Mouse (Mus musculus) embryo, embryonic 9.5 days (tissue): ENCODE data around the gene Samd13.

ENCODE experiments used
- DNase-seq: peaks from one replicate; pipeline ENCODE4 v3.0.0-alpha.2; 2017; ENCODE audit errors: extremely low spot score

The Samd13 gene

DNA sequence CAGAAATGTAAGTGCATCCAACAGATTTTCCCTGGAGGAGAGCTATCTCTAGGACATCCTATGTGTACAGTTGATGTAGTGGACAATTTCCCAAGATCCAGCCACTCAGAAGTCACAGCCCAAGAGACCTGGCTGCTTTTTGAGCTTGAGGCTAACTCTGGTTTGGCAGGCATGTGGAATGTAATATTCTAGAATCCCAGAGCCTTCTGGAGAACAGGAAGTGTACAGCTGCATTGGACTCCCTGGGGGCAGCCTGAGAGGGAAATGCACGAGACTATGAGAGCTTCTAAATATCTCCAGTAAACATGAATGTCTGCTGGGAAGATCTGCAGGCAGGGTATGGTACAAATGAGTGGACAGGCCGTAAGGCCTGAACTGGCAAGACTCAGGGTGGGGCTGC, 14.3 kb downstream of the Samd13 start:
- DNase-seq: no peak

GRCm38 (mm10) chr3:146661907-146662306, 23.5 kb downstream of the Samd13 start:
- DNase-seq: no peak

DNA sequence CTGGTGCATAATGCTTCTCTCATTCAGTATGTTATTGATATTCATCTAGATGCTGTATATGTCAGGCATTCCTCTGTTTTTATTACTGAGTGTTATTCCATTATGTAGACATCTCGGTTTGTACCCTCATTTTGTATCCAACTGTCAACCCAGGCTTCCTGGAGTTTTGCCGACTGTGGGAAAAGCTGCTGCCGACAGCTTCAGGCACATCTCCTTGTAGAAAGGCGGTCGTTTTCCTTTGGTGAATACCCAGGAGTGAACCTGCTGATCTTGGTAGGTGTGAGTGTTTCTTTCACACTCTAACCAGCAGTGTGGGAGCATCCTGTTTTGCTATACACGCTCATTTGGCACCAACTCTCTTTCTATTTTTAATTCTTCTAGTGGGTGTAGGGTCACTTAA, 24.4 kb downstream of the Samd13 start:
- DNase-seq: no peak

GRCm38 (mm10) chr3:146659321-146659720, 26.1 kb downstream of the Samd13 start:
- DNase-seq: no peak

DNA sequence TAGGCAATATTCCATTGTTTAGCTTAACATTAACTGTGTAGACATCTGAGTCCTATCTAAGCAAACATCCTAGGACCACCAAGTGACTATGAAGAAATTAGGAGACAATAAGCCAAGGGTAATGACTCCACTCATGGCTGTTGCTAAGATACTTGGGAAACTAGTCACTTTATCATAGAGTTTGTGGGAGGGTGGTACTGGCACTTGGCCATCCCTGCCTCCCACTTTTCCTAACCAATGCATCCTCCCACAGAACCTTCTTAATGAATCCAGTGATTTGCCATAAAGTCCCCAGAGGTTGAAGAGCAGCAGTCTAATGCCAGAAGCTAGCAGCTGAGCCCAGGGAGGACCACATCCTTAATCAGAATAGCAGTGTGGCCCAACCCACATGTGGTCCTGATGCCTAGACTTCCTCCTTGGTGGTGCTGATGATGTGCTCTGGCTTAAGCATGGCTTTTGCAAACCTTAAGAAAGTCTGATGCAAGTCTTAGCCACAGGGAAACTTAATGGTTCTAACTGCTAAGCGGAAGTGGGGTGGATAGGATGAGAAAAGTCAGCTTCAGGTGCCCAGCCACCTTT, 27.2 kb downstream of the Samd13 start:
- no peak for DNase-seq

DNA sequence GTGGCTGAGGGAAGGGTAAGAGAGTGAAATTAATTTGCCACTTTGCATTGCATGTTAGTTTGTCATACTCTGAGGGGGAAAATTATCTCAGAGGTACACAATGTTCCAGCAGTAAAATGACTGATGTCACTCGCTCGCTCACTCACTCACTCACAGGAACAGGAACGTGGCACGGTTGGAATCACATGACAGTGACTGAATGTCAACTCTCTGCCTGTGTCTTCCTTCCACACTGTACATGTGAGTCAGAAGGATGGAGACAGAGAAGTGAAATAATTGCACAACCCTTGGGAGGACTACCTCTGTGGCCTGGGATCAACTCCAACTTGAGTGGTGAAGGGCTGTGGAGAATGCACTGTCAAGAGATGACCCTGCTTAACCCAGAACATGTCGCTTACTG, 28.0 kb downstream of the Samd13 start:
- no peak for DNase-seq

- no peak for DNase-seq
These were observed 30.2 kb downstream of the Samd13 start for GRCm38 (mm10) chr3:146655111-146655577.

DNA sequence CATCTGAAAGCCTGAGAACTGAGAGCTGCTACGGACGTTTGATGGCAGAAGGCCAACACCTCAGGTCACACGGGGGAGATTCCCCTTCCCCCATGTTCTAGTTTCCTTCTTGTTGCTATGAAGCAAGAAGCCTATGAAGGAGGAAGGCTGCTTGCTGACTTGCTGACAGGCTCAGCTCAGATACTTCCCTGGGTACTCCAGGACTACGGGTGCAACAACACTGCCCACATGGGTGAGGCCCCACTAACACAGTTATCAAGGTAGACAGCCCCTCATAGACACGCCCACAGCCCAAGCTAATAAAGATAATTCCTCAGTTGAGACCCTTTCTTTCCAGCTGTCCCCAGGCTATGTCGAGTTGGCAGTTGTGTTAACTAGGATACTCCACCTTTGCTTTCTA, 31.7 kb downstream of the Samd13 start:
- no peak for DNase-seq

DNA sequence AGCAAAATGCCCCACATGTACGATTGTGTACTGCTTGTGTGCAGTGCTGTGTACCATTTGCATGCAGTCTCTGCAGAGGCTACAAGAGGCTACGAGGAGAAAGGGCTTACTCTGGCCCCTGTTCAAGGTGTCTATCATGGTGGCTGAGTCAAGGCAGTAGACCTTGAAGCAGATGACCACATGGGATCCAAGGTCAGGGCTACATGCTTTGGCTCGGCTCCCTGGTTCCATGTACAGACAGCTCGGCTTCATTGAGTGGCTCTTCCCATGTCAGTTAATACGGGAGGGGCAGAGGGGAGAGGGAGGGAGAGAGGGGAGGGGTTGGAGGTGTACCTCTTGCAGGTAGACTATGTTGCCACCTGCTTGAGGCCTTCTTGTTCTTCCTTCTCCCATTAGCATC, 33.0 kb downstream of the Samd13 start:
- no peak for DNase-seq

DNA sequence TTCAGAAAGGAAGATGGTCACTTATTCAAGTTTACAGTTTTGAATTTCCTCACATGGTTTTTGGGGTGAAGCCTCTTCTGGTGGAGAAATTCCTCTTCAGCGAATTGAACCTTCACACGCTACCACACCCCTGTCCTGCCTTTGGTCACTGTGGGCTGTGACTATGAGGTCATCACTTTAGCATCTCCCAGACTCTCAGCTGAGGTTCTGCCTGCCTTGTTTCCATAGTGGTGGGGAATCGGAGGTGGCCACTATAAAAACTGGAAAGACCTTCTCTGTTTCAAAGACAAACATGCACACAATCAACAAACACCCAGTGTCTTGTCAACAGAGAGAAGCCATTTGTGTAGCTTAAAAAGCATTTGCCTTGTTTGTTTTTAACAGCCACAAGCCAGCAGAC, 34.2 kb downstream of the Samd13 start, which contains the start of gene 4930503B20Rik:
Gene 4930503B20Rik, minus strand, starts transcription at position 101 of the 400 bp plus-strand sequence.
- no peak for DNase-seq

DNA sequence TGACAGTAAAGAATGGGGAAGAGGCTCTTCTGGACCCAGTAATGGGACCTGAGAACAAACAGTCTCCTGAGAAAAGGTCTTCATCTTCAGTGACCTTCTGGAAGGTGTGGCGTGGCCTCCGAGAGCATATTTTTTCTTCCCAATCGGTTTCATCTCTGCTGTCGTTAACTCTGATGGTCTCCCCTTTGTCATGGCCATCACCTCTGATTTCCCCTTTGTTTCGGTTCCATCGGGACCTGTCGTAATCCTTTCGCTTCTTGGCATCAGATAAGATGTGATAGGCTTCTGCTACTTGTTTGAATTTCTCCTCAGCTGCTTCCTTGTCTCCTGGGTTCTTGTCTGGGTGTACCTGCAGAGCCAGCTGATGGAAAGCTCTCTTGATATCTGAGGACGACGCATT, 34.7 kb downstream of the Samd13 start:
- DNase-seq: no peak

DNA sequence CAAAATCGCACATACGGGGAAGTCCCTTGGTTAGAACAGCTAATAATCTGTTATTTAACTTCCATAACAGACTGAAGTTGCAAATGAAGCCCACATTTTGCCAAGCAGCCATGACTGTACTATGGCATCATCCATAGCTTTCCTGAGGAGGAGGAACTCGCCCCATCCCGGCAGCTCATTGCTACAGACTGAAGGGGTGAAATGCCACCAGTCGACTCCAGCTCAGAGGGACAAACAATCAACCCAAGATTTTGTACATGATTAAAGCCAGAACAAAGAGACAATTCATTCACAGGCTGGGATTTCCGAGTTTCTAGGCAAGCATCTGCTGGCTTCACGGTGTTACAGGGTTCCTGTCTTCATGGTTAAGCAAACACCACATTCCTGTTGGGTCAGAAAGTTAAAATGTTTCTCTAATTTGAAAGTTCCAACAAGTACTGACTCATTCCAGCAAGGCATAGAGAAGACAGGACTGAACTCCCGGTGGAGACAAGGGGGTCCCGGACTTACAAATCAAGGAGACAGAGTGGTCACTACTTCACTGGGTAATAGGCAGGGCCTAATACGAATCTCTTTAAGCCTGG, 36.0 kb downstream of the Samd13 start:
- no peak for DNase-seq

DNA sequence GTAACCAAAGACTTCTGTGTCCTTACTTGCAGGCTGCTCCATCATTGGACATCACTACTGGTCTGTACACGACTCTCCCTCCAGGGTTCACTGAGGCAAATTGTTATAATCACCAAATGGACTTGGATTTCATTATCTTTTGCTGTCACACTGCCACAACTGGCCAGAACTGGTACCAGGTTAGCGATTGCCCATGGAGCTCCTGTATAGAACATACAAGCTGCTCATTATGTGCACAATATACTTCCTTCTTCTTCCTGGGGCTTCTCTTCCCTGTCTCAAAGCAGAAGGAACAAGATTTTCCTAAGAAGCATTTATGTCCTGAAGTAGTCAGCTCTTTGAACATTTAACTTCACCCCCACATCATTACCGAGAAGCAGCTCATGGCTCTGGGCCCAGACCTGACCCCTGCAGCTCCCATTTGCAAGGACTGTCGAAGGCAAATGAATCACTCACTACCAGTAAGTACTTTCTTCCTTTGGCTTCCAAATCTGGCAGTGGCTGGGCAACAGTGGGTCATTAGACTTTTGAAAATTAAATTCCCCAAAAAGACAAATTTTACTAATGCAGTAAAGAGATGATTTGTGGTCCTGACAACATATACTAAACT, 43.5 kb downstream of the Samd13 start:
- no peak for DNase-seq

DNA sequence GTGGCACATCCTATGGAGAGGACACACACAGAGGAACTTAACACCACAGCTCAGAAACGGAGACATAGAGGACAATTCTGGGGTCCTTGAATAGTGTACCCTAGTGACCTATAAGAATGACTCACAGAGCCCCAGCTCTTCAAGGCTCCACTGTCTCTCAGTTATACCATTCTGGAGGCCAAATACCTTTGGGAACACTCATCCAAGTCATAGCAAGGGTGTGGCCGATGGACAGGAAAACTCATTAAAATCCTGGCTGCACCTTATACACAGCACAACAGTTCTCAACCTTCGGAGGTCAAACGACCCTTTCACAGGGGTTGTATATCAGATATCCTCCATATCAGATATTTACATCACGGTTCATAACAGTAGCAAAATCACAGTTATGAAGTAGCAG, 52.9 kb downstream of the Samd13 start:
- DNase-seq: no peak

GRCm38 (mm10) chr3:146628227-146628982, 57.0 kb downstream of the Samd13 start:
- DNase-seq: no peak

DNA sequence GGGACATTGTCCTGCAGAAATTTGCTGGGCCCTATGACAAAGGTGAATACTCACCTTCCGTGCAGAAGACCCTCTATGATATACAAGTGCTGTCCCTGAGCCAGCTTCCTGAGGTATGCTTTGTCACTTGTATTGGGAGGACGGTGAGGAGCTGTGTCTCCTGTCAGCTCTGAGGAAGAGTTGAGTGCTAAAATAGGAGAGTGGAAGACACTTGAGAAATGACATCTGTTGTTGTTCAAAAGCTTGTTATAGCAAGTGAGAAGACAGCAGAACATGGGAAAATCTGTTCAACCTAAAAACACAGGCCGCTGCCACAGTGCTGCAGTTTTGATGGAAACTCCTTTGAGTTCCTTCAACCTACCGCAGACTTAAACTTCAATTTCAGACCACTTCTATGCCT, 59.6 kb downstream of the Samd13 start:
- DNase-seq: no peak

GRCm38 (mm10) chr3:146621966-146622365, 63.4 kb downstream of the Samd13 start:
- no peak for DNase-seq

DNA sequence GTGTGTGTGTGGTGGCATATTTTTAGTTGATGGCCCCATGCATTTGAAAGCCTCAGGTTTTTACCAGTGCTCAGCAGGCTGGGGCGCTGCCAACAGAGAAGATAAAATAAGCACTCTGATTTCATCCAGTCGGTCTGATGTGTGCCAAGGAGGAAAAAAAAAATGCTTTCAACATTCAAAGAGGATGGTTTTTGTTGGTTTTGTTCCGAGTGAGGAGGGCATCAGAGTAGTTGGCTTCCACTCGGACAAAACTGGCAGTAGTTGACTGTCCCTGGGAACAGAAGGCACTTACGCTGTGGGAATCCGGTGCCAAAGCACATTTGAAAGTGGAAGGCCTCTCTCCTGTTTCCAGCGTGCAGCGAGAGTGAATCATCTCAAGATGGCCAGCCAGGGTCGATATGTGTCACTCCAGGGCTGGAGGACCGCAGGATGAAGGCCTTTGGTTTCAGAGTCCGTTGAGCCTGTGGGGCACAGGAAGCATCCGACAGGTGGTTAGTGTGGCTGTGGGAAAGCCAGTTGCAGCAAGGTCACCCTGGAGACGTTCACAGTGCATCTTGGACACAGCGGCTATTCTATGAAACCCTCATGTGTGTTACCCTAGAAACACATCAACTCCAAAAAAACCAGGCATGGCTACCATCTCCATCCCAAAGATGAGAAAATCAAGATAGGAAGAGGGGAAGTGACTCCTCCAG, 64.7 kb downstream of the Samd13 start:
- no peak for DNase-seq

- no peak for DNase-seq
These were observed 65.3 kb downstream of the Samd13 start for GRCm38 (mm10) chr3:146620101-146620500.

DNA sequence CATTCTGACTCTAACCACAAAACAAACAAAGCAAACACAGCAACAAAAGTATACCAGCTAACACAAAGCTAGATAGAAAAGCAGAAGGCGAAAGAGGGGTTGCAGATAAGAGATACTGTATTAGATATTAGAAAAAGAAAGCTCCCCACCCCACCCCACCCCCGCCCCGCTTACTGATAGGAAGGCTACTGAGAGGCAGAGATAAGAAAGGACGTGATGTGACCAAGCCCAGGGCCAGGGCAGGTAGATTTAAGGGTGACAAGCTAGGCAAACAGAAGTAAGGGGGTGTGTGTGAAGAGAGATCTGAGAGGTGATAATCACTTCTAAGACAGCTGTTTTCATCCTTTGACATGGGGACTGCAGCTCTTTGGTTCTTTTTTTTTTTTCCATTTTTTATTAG, 67.0 kb downstream of the Samd13 start:
- DNase-seq: no peak

- no peak for DNase-seq
These were observed 67.4 kb downstream of the Samd13 start for GRCm38 (mm10) chr3:146617946-146618345.
